Mouse (Mus musculus) liver, adult 2 months (tissue): ENCODE measurements around the gene Grin3b. TPM values are rescaled to one million over a fixed set of nuclear protein-coding genes. Genes with fewer than 3 reads are reported as not detected.

Experiments used
- DNase-seq: peaks from one replicate; pipeline ENCODE4 v3.0.0-alpha.2; 2011; ENCODE audit warnings: low read depth, low spot score; ENCODE audit errors: extremely low read depth
- H3K27ac ChIP-seq: fragments of 200-500 bp; replicated peaks from 2 replicates; pipeline ENCODE4 v1.5.1; 2012; ENCODE audit warnings: low read depth, mild to moderate bottlenecking, control low read depth, inconsistent platforms, low read length; ENCODE audit not compliant: insufficient read depth
- H3K27me3 ChIP-seq: fragments of 200-500 bp; 2 replicates; pipeline ENCODE4 v1.6.1; 2012; ENCODE audit warnings: mild to moderate bottlenecking, moderate library complexity, low read length, inconsistent platforms; ENCODE audit not compliant: control insufficient read depth, insufficient read depth
- H3K36me3 ChIP-seq: fragments of 200-500 bp; 2 replicates; pipeline ENCODE4 v1.6.1; 2012; ENCODE audit warnings: low read length, inconsistent platforms; ENCODE audit not compliant: control insufficient read depth, insufficient read depth
- H3K4me1 ChIP-seq: fragments of 200-500 bp; 2 replicates; pipeline ENCODE4 v1.6.1; 2011; ENCODE audit warnings: low read length; ENCODE audit not compliant: control insufficient read depth, insufficient read depth
- H3K4me3 ChIP-seq: fragments of 200-500 bp; 2 replicates; pipeline ENCODE4 v1.5.1; 2011; ENCODE audit warnings: low read depth, mild to moderate bottlenecking, control low read depth, low read length, moderate library complexity; ENCODE audit not compliant: insufficient read depth
- H3K79me2 ChIP-seq: fragments of 200-500 bp; 2 replicates; pipeline ENCODE4 v1.6.1; 2012; ENCODE audit warnings: inconsistent platforms, mild to moderate bottlenecking, low read length, moderate library complexity; ENCODE audit not compliant: control insufficient read depth, insufficient read depth
- H3K9ac ChIP-seq: fragments of 200-500 bp; 2 replicates; pipeline ENCODE4 v1.6.1; 2012; ENCODE audit warnings: low read depth, mild to moderate bottlenecking, control low read depth, inconsistent platforms, low read length
- CTCF ChIP-seq: fragments of 200-500 bp; IDR thresholded peaks from 2 replicates; pipeline ENCODE4 v1.5.1; 2011; ENCODE audit warnings: low read depth, low read length, control low read depth
- POLR2A ChIP-seq: fragments of 200-500 bp; IDR thresholded peaks from 2 replicates; pipeline ENCODE4 v1.6.1; 2011; ENCODE audit warnings: low read length, control low read depth; ENCODE audit not compliant: insufficient read depth; ENCODE audit errors: extremely low read depth
- WGBS: fragments of 180-500 bp; shearing (Covaris S2); methylation state at CpG from one replicate; pipeline ENCODE4 v1.1.7; 2018; 5-methylcytosine and 5-hydroxymethylcytosine counted together
- polyA plus RNA-seq: library from polyadenylated mRNA; depleted of rRNA; stranded (reverse); fragments of >200 nt; gene quantifications from 2 replicates; pipeline ENCODE4 v1.2.3, GENCODE M21; 2012
- total RNA-seq: library from RNA; depleted of rRNA; stranded (reverse); fragments of >200 nt; gene quantifications from 2 replicates; pipeline ENCODE4 v1.2.3, GENCODE M21; 2014

Grin3b gene
- total and polyA plus RNA-seq, 2 experiments: 0.18 to 0.45 TPM

- TF ChIP-seq CTCF (no peak), POLR2A (no peak)
- H3K27me3 ChIP-seq: 0 out of 2 replicates have a peak, but pooled peaks cover 2% of the 10 kb centered on the region
- H3K36me3 ChIP-seq: no peaks in the 10 kb centered on the region
- no peaks in the 10 kb centered on the region for H3K79me2 ChIP-seq
- H3K27ac ChIP-seq: no peak overlapping the region
- no peak for DNase-seq
- H3K4me1 ChIP-seq: peaks cover 6% of the 10 kb centered on the region; the same call in 1 of the 2 replicates
- 81% methylated on average over 12 of the region's 12 CpGs for WGBS
- no peak overlapping the region for H3K4me3 ChIP-seq
- H3K9ac ChIP-seq: no peak overlapping the region
These were observed 20.6 kb downstream of the Grin3b start for GRCm38 (mm10) chr10:79991099-79991498.

- no peaks in the 10 kb centered on the region for H3K79me2 ChIP-seq
- no peak overlapping the region for H3K27ac ChIP-seq
- 92% methylated on average over 6 of the region's 6 CpGs for WGBS
- H3K9ac ChIP-seq: no peak overlapping the region
- 0 out of 2 replicates have a peak, but pooled peaks cover 2% of the 10 kb centered on the region for H3K27me3 ChIP-seq
- no peaks in the 10 kb centered on the region for H3K36me3 ChIP-seq
- H3K4me3 ChIP-seq: no peak overlapping the region
- peaks cover 4% of the 10 kb centered on the region; the same call in 1 of the 2 replicates for H3K4me1 ChIP-seq
- no peak for DNase-seq
- no peak for TF ChIP-seq POLR2A
- peak; percentile 30; the same call in 1 of the 2 replicates for TF ChIP-seq CTCF
These were observed 21.0 kb downstream of the Grin3b start for GRCm38 (mm10) chr10:79991548-79991947.

GRCm38 (mm10) chr10:79994397-79995115 lies 24.0 kb downstream of the Grin3b start:
- no peak for DNase-seq
- H3K36me3 ChIP-seq: no peaks in the 10 kb centered on the region
- TF ChIP-seq POLR2A: no peak
- no peak for TF ChIP-seq CTCF
- H3K4me1 ChIP-seq: no peaks in the 10 kb centered on the region
- H3K9ac ChIP-seq: no peak overlapping the region
- WGBS: 87% methylated on average over 16 of the region's 16 CpGs
- H3K27ac ChIP-seq: no peak overlapping the region
- H3K27me3 ChIP-seq: no peaks in the 10 kb centered on the region
- no peaks in the 10 kb centered on the region for H3K79me2 ChIP-seq
- no peak overlapping the region for H3K4me3 ChIP-seq

- Histone ChIP-seq H3K4me1 (no peaks in the 10 kb centered on the region), H3K27ac (no peak overlapping the region), H3K79me2 (no peaks in the 10 kb centered on the region), H3K36me3 (no peaks in the 10 kb centered on the region), H3K4me3 (no peak overlapping the region), H3K27me3 (no peaks in the 10 kb centered on the region), H3K9ac (no peak overlapping the region)
- no peak for TF ChIP-seq POLR2A
- no peak for TF ChIP-seq CTCF
- WGBS: 71% methylated on average over 1 of the region's 1 CpGs
- DNase-seq: no peak
These were observed 25.1 kb downstream of the Grin3b start for GRCm38 (mm10) chr10:79995636-79996035.

GRCm38 (mm10) chr10:79996272-79997033 lies 25.9 kb downstream of the Grin3b start, which contains the start of gene Abca7:
Gene Abca7, plus strand, starts transcription at chr10:79996494.
- under 1% methylated on average over 34 of the region's 34 CpGs for WGBS
- DNase-seq: peak; percentile 79

More at GRCm38 (mm10) chr10:79996272-79997033, 25.9 kb downstream of the Grin3b start, which contains the start of gene Abca7:
- peak within 1 kb of the TSS; percentile 68 for H3K9ac ChIP-seq
- H3K36me3 ChIP-seq: no peaks in the 10 kb centered on the region
- 0 out of 2 replicates have a peak within 1 kb of the TSS, but pooled peaks have one; percentile 19 for H3K27ac ChIP-seq
- TF ChIP-seq POLR2A (no peak), CTCF (no peak)
- no peaks in the 10 kb centered on the region for H3K79me2 ChIP-seq
- peak within 1 kb of the TSS; percentile 66 for H3K4me3 ChIP-seq
- no peaks in the 10 kb centered on the region for H3K27me3 ChIP-seq
- no peaks in the 10 kb centered on the region for H3K4me1 ChIP-seq
